Mouse (Mus musculus) cerebral cortex, adult 2 months (tissue): ENCODE data around the gene Olfr885.

ENCODE experiments used
- WGBS: fragments of 180-500 bp; shearing (Covaris S2); methylation state at CpG from one replicate; pipeline ENCODE4 v1.1.7; 2018; 5-methylcytosine and 5-hydroxymethylcytosine counted together

The Olfr885 gene

GRCm38 (mm10) chr9:38061022-38061421, at the start of gene Olfr885:
Olfr885 (plus strand) TSS chr9:38061322.
- 84% methylated on average over 3 of the region's 3 CpGs for WGBS

- WGBS = 83% methylated on average over 1 of the region's 1 CpGs
Measured at GRCm38 (mm10) chr9:38025508-38025907, 35.6 kb upstream of the Olfr885 start, which contains the start of gene Olfr883. Olfr883 (plus strand) TSS chr9:38025808.

GRCm38 (mm10) chr9:38046255-38046654, 14.9 kb upstream of the Olfr885 start, which contains the start of gene Olfr884:
Olfr884 (plus strand) TSS chr9:38046555.
- 60% methylated on average over 1 of the region's 1 CpGs for WGBS

- 72% methylated on average over 1 of the region's 1 CpGs for WGBS
Measured at GRCm38 (mm10) chr9:38083772-38084171, 22.6 kb downstream of the Olfr885 start, which contains the start of gene Olfr887. Olfr887 (plus strand) TSS chr9:38084072.

- WGBS = 85% methylated on average over 1 of the region's 1 CpGs
Measured at GRCm38 (mm10) chr9:38107828-38108227, 46.7 kb downstream of the Olfr885 start, which contains the start of gene Olfr888. Olfr888 (plus strand) TSS chr9:38108128.
